Mouse (Mus musculus): ENCODE results near the gene Itpripl1. TPM values are rescaled to one million over a fixed set of nuclear protein-coding genes. Genes with fewer than 3 reads are reported as not detected.

Itpripl1 gene
- total and polyA plus RNA-seq, 3 experiments = 19.7 to 30.6 (median 23.4) TPM

DNA sequence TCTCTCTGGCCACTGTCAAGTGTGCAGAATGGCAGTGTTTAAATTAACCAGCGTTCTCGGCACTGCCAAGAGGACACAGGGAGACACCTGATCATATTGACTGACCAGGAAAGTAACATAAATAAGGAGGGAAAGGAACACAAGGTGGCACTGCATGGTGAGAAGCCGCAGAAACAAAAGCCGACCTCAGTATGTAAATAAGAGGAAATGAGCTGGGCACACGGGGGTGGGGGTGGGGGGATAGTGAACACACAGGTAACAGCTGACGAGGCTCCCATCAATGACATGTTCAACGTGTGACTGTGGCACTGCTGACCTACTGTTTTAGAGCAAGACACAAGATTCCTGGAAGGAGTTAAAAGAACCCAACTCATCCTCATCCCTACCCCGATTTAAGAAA is 11.9 kb downstream of the Itpripl1 start (continued):
- TF ChIP-seq ZKSCAN1 (IDR thresholded peaks at IDR 0.05; ENCODE audit: borderline replicate concordance, low read depth, low read length) (no peak), MAX (IDR thresholded peaks at IDR 0.05; ENCODE audit: low read length) (peak; percentile 74), CTCF (conservative IDR thresholded peaks at IDR 0.05 in 1 of 2, IDR thresholded peaks at IDR 0.05 in 1 of 2; ENCODE audit: low read depth in 2 of 2, low read length in 2 of 2) (peak in 1 of 2 experiments; percentile 54; a peak in 2 of 4 replicates), ELF1 (IDR thresholded peaks at IDR 0.05; ENCODE audit: low read depth, low read length) (0 out of 2 replicates have a peak, but pooled peaks have one; percentile 31), RCOR1 (conservative IDR thresholded peaks at IDR 0.05; ENCODE audit: low read depth, low read length) (no peak), MEF2A (IDR thresholded peaks at IDR 0.05; ENCODE audit: borderline replicate concordance, low read depth, low read length) (no peak), MXI1 (IDR thresholded peaks at IDR 0.05; ENCODE audit: low read depth, low read length) (peak; percentile 76)

DNA sequence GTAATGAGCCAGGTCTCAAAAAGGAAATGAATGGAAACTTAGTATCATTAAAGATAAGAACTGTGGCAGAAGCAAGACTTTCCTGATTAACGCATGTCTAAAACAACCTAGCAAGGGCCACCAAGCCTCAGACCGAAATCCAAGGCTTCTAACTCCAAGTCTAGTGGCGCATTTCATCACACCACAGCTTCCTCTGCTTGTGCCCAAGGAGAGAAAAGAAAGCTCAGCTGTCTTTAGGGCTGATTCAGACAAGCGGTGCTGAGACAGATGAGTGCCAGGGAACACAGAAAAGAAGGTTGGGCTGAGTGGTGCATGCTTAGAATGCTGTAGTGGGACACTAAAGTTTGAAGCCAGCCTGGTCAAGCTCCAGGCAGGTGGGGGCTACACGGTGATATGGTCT is 14.3 kb downstream of the Itpripl1 start:
- Histone ChIP-seq H3K27me3 (replicated peaks) (no peaks in the 10 kb centered on the region), H3K9ac (ENCODE audit: insufficient read depth, low read depth) (no peak overlapping the region), H3K79me2 (replicated peaks; ENCODE audit: control insufficient read depth, extremely low read depth, insufficient read depth, poor library complexity, severe bottlenecking) (peaks cover 60% of the 10 kb centered on the region), H3K9me3 (replicated peaks; ENCODE audit: low read length) (no peaks in the 10 kb centered on the region), H3K36me3 (replicated peaks in 1 of 2; ENCODE audit: control insufficient read depth in 1 of 2, insufficient read depth in 1 of 2, low read length in 1 of 2) (peaks cover 28 to 63% of the 10 kb centered on the region in 2 experiments), H3K4me1 (ENCODE audit: control insufficient read depth in 1 of 2, insufficient read depth in 2 of 2) (peaks cover 15 to 36% of the 10 kb centered on the region in 2 experiments), H3K4me3 (replicated peaks in 1 of 3; ENCODE audit: low read depth in 2 of 3, low read length in 2 of 3, poor library complexity in 1 of 3) (no peak overlapping the region), H3K27ac (ENCODE audit: insufficient read depth, low read depth) (no peak overlapping the region), H3K4me2 (ENCODE audit: insufficient read depth, low read depth, poor library complexity, severe bottlenecking) (no peak overlapping the region)
- no peak for DNase-seq (ENCODE audit: extremely low read depth)
- dilution Hi-C loops (cut with MboI; ENCODE audit: extremely low pct_ligation_motif_present, extremely low pct_unique_long_range_greater_than_20kb, low sequenced_read_pairs) = no loop called here
- TF ChIP-seq NELFE (IDR thresholded peaks at IDR 0.05; ENCODE audit: low read depth, low read length) = no peak
- no peak for TF ChIP-seq UBTF (IDR thresholded peaks at IDR 0.05; ENCODE audit: low read depth, low read length)
- TF ChIP-seq POLR2A (IDR thresholded peaks at IDR 0.05; ENCODE audit: low read depth, low read length) = no peak
- TF ChIP-seq MYC (IDR thresholded peaks at IDR 0.05; ENCODE audit: low read depth, low read length) = no peak
- no peak for TF ChIP-seq MAZ (IDR thresholded peaks at IDR 0.05; ENCODE audit: low read depth, low read length)
- no peak for TF ChIP-seq ETS1 (conservative IDR thresholded peaks at IDR 0.05; ENCODE audit: low read depth, low read length)
- no peak for TF ChIP-seq RCOR1 (conservative IDR thresholded peaks at IDR 0.05; ENCODE audit: low read depth, low read length)
- TF ChIP-seq ZKSCAN1 (IDR thresholded peaks at IDR 0.05; ENCODE audit: borderline replicate concordance, low read depth, low read length) = no peak
- no peak for TF ChIP-seq HCFC1 (IDR thresholded peaks at IDR 0.05; ENCODE audit: low read depth, low read length)
- no peak for TF ChIP-seq ZMIZ1 (IDR thresholded peaks at IDR 0.05; ENCODE audit: low read depth, low read length)
- no peak for TF ChIP-seq IRF4 (IDR thresholded peaks at IDR 0.05; ENCODE audit: low read depth, low read length)
- TF ChIP-seq MAX (IDR thresholded peaks at IDR 0.05; ENCODE audit: low read length) = no peak
- no peak for TF ChIP-seq CTCF (conservative IDR thresholded peaks at IDR 0.05 in 1 of 2, IDR thresholded peaks at IDR 0.05 in 1 of 2; ENCODE audit: low read depth in 2 of 2, low read length in 2 of 2)
- TF ChIP-seq ZC3H11A (IDR thresholded peaks at IDR 0.05; ENCODE audit: low read depth, low read length) = no peak
- no peak for TF ChIP-seq CHD2 (IDR thresholded peaks at IDR 0.05; ENCODE audit: low read length)
- TF ChIP-seq TCF12 (IDR thresholded peaks at IDR 0.05; ENCODE audit: low read depth, low read length) = no peak
- no peak for TF ChIP-seq USF2 (conservative IDR thresholded peaks at IDR 0.05; ENCODE audit: low read depth, low read length)
- TF ChIP-seq JUN (IDR thresholded peaks at IDR 0.05; ENCODE audit: insufficient read depth, low read depth, low read length) = no peak
- no peak for TF ChIP-seq CHD1 (IDR thresholded peaks at IDR 0.05; ENCODE audit: low read depth, low read length)
- in situ Hi-C loops (cut with MboI; ENCODE audit: low pct_ligation_motif_present, low pct_unique_long_range_greater_than_20kb, low sequenced_read_pairs) = no loop called here
